Mouse (Mus musculus): Measurements from ENCODE around the gene Zfp551. TPM values are rescaled to one million over a fixed set of nuclear protein-coding genes. Genes with fewer than 3 reads are reported as not detected.

Zfp551 gene
- polyA plus RNA-seq (2017; shearing (Covaris generic)), result 1 to 10 TPM; 2.4 to 7.3 TPM

DNA sequence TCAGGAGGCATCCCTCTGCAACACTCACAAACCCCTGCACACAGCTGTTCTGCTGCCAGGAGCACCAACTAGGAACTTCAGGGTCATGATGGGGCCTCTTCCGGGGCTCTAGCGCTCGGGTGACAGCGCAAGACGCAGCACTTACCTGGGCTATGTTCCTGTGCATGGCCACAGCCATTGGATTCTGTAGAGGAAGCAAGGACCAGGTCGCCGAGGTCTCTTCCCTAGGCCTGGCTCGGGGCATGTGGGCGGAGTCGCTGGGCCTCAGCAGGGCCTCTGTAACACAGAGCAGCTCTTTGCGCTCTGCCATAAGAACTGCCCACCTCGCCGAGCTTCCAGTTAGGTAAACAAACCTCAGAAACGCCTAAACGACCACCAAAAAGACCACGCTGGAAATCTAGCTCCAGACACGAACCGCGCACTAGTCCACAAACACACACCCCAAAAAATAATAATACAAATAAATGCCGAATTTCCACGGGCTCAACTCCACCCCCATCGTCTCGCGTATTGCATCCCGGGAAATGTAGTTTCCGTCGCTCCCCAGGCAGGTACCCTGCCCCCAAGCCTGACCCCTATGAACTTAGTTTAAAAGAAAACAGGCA lies at the start of gene Zfp551:
Gene Zfp551, minus strand, starts transcription at position 507 of the 605 bp plus-strand sequence.

DNA sequence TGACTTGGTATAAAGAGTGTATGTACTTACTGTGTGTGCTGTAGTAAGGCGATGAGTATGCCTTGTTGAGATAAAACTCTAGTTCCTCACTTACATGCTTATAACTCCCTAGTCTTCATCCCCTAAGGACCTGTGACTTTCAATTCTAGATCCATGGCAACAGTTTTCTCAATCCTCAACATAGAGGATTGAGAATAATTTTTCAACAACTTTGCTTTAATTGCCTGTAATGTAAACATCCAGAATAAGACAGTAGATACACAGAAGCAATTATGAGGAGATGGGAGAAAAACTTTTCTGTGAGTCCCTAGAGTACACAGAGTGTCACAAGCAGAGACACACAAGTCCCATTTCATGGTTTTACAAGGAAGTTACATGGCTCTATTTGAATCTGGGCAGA lies 53.4 kb downstream of the Zfp551 start, which contains the start of gene Vmn1r84:
Gene Vmn1r84, minus strand, starts transcription at position 101 of the 400 bp plus-strand sequence.

Other genes starting within 250 kb of the Zfp551 start
- gene Vmn1r80, start 233.5 kb downstream of the Zfp551 start, polyA plus RNA-seq (2017; shearing (Covaris generic)), result under 1 TPM; 0.14 to 0.38 TPM
- gene Vmn1r81, start 154.5 kb downstream of the Zfp551 start, polyA plus RNA-seq (2017; shearing (Covaris generic)), result 1 to 10 TPM in 1 of 2 experiments, under 1 TPM in 1; 0.12 to 1.0 TPM
- gene Vmn1r82, start 122.3 kb downstream of the Zfp551 start, polyA plus RNA-seq (2017; shearing (Covaris generic)), result under 1 TPM in 1 of 2 experiments, not detected in 1; 0.07 TPM
- not detected for gene Vmn1r83, start 93.3 kb downstream of the Zfp551 start, polyA plus RNA-seq (2017; shearing (Covaris generic))
- 1 to 10 TPM in 1 of 2 experiments, under 1 TPM in 1; 0.30 to 2.0 TPM for gene Vmn1r84, start 53.5 kb downstream of the Zfp551 start, polyA plus RNA-seq (2017; shearing (Covaris generic))
- 1 to 10 TPM; 7.0 to 10.0 TPM for gene Zfp606, start 55.5 kb upstream of the Zfp551 start, polyA plus RNA-seq (2017; shearing (Covaris generic))
- under 1 TPM; 0.18 to 0.32 TPM for gene 2900092C05Rik, start 89.8 kb upstream of the Zfp551 start, polyA plus RNA-seq (2017; shearing (Covaris generic))
- gene Vmn2r53, start 186.0 kb upstream of the Zfp551 start, polyA plus RNA-seq (2017; shearing (Covaris generic)), result under 1 TPM; 0.10 to 0.22 TPM
- gene Vmn2r54, start 217.6 kb upstream of the Zfp551 start, polyA plus RNA-seq (2017; shearing (Covaris generic)), result not detected

All from inflammation-experienced regulatory T-cells (primary cell).